Comparison of ENCODE assay signal across 21 mouse cellular contexts in the genomic region with DNA sequence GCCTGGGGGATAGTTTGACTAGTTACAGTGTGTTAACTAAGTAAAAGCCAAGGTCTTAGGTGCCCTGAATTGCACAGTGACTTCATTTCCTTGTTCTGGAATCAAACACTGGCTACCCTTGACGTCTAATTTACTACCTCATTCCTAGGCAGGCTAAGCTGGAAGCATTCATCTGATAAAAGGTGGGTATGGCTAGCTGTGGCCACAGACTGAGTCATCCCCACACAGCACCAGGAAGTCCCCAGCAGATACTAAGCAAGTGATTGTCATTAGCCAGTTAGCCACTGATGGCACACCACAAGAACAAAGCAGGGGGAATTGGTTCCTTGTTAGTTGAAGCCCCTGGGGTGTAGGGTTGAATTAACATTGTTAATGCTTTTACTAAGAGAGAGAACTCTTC.
DNase-seq lines count a peak whose midpoint lies in the region; ATAC-seq and TF ChIP-seq lines count a peak whose summit lies in the region.
"Had no signal": no experiment of that assay in that cellular context is flagged by ENCODE, and none has a peak within 500 bp of the region (broad histone marks: within the 10 kb centered on the region; RNA-seq: fewer than 3 reads in every experiment).

No protein-coding gene starts in this region.

- 38% methylated on average over 1 of the region's 1 CpGs for WGBS in limb, embryonic 10.5 days

- no peaks in the 10 kb centered on the region for H3K27me3 ChIP-seq in G1E (ENCODE audit: insufficient read depth, low read length)
- H3K27me3 ChIP-seq in limb, embryonic 10.5 days (ENCODE audit: low read depth, poor library complexity, severe bottlenecking) = no peaks in the 10 kb centered on the region
- H3K27me3 ChIP-seq: embryonic facial prominence, embryonic 12.5 days; hindbrain, embryonic 13.5 days; neural tube, embryonic 15.5 days had no signal

- intact Hi-C loops in left cerebral cortex, postnatal 4 days (cut with DNase I) = no loop called here

- H3K4me1 ChIP-seq in G1E (ENCODE audit: insufficient read depth, low read depth, low read length) = no peaks in the 10 kb centered on the region
- H3K4me1 ChIP-seq in limb, embryonic 10.5 days = peaks cover 70% of the 10 kb centered on the region

- 0 out of 2 replicates have a peak overlapping the region, but pooled peaks have one; percentile 37 for H3K27ac ChIP-seq in limb, embryonic 10.5 days
- H3K27ac ChIP-seq: embryonic facial prominence, embryonic 12.5 days; hindbrain, embryonic 13.5 days; kidney, postnatal 0 days; layer of hippocampus, adult 2 months; midbrain, embryonic 10.5 days; neural tube, embryonic 15.5 days had no signal

- no peaks in the 10 kb centered on the region for H3K9me3 ChIP-seq in G1E (replicated peaks)
- no peaks in the 10 kb centered on the region for H3K9me3 ChIP-seq in limb, embryonic 10.5 days (replicated peaks)
- H3K9me3 ChIP-seq: embryonic facial prominence, embryonic 12.5 days; hindbrain, embryonic 13.5 days; midbrain, embryonic 10.5 days; neural tube, embryonic 15.5 days had no signal

- H3K4me3 ChIP-seq in G1E (ENCODE audit: low read depth, low read length) = no peak overlapping the region
- no peak overlapping the region for H3K4me3 ChIP-seq in limb, embryonic 10.5 days
- H3K4me3 ChIP-seq: embryonic facial prominence, embryonic 12.5 days; hindbrain, embryonic 13.5 days; layer of hippocampus, adult 2 months; midbrain, embryonic 10.5 days; neural tube, embryonic 15.5 days had no signal

- TF ChIP-seq CTCF in G1E (IDR thresholded peaks at IDR 0.05; ENCODE audit: low read depth, low read length) = no peak

- no peak for DNase-seq in G1E (ENCODE audit: low spot score)
- peak; percentile 29 for DNase-seq in c-Kit-positive CD71-negative TER-119-negative erythroid progenitor cells, embryonic 14.5 days (ENCODE audit: low read depth)
- no peak for DNase-seq in limb, embryonic 10.5 days (ENCODE audit: low spot score)
- no peak for DNase-seq in cerebellum, postnatal 14 days
- no peak for DNase-seq in left cerebral cortex, postnatal 4 days
- no peak for DNase-seq in urinary bladder, adult 2 months (ENCODE audit: low spot score)
- DNase-seq in thymus, postnatal 4 days = no peak
- DNase-seq: adrenal gland, adult 2 months; cerebellum, adult 11 months; gastrocnemius, postnatal 14 days; kidney, adult 11 months; liver, postnatal 0 days; lung, postnatal 14 days; retina, postnatal 1 day; thymus, adult 18-20 months had no signal

- no peaks in the 10 kb centered on the region for H3K36me3 ChIP-seq in G1E (replicated peaks)
- H3K36me3 ChIP-seq in limb, embryonic 10.5 days = peaks cover 2% of the 10 kb centered on the region; the same call in 1 of the 2 replicates
- H3K36me3 ChIP-seq: embryonic facial prominence, embryonic 12.5 days; hindbrain, embryonic 13.5 days; neural tube, embryonic 15.5 days had no signal

- ATAC-seq in G1E (ENCODE audit: extremely low read depth, insufficient number of reproducible peaks, low FRiP score, poor library complexity, severe bottlenecking) = peak; percentile 24; the same call in 1 of the 2 replicates
- ATAC-seq: liver, postnatal 0 days had no signal
